Mouse (Mus musculus) embryonic facial prominence, embryonic 15.5 days (tissue): Measurements from ENCODE around the gene Nmt1. TPM values are rescaled to one million over a fixed set of nuclear protein-coding genes. Genes with fewer than 3 reads are reported as not detected.

Experiments
- ATAC-seq: fragments of 200-750 bp; cut with Nextera tagmentation; 2 replicates; pipeline ENCODE4 v1.8.0; 2017; ENCODE audit warnings: low read depth, moderate TSS enrichment; ENCODE audit not compliant: insufficient number of reproducible peaks, low FRiP score, low TSS enrichment
- H3K27ac ChIP-seq: fragments of 300-500 bp; sonication (generic); replicated peaks from 2 replicates; pipeline ENCODE4 v1.5.1; 2015; ENCODE audit warnings: mild to moderate bottlenecking, inconsistent platforms
- H3K27me3 ChIP-seq: fragments of 300-500 bp; sonication (generic); 2 replicates; pipeline ENCODE4 v1.6.1; 2015; ENCODE audit warnings: inconsistent platforms
- H3K36me3 ChIP-seq: fragments of 300-500 bp; sonication (generic); 2 replicates; pipeline ENCODE4 v1.6.1; 2015; ENCODE audit warnings: mild to moderate bottlenecking, inconsistent platforms
- H3K4me1 ChIP-seq: fragments of 300-500 bp; sonication (generic); 2 replicates; pipeline ENCODE4 v1.6.1; 2015; ENCODE audit warnings: inconsistent platforms
- H3K4me2 ChIP-seq: fragments of 300-500 bp; sonication (generic); replicated peaks from 2 replicates; pipeline ENCODE4 v1.6.1; 2015; ENCODE audit warnings: mild to moderate bottlenecking, inconsistent platforms
- H3K4me3 ChIP-seq: fragments of 300-500 bp; sonication (generic); replicated peaks from 2 replicates; pipeline ENCODE4 v1.5.1; 2015; ENCODE audit warnings: mild to moderate bottlenecking, inconsistent platforms
- H3K9ac ChIP-seq: fragments of 300-500 bp; sonication (generic); 2 replicates; pipeline ENCODE4 v1.6.1; 2015; ENCODE audit warnings: inconsistent platforms
- H3K9me3 ChIP-seq: fragments of 300-500 bp; sonication (generic); replicated peaks from 2 replicates; pipeline ENCODE4 v1.6.1; 2016; ENCODE audit warnings: inconsistent platforms
- WGBS: fragments of 180-500 bp; shearing (Covaris S2); methylation state at CpG from one replicate; pipeline ENCODE4 v1.1.7; 2015; 5-methylcytosine and 5-hydroxymethylcytosine counted together
- polyA plus RNA-seq: library from polyadenylated mRNA; unstranded; fragments of >200 nt; fragmentation: Nextera tagmentation; extraction: Ambion mirVana; gene quantifications from 2 replicates; pipeline ENCODE4 v1.2.1, GENCODE M21; 2015

The Nmt1 gene
- polyA plus RNA-seq, 1 experiment from 2014 or later, result 49.5 TPM

DNA sequence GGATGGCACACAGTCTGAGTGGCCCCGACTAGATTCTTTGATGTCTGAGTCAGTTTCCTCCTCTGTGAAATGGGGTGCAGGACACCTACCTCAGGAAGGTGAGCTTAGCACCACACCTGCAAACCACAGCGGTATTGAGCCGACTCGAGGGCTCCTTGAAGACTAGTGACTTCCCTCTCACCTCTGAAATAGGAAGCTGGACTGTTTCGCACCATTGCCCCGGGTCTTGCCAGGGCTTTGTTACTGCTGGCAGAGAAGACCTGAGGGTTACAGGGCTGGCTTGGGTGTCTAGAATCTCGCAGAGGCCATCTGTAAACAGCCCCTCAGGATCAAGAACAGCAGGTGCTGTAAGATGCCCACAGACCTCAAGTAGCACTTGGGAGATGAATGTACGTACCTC lies 72.4 kb downstream of the Nmt1 start:
- Histone ChIP-seq H3K36me3 (no peaks in the 10 kb centered on the region), H3K9me3 (no peaks in the 10 kb centered on the region), H3K4me2 (no peak overlapping the region), H3K4me1 (peaks cover 52% of the 10 kb centered on the region), H3K27ac (no peak overlapping the region), H3K9ac (no peak overlapping the region), H3K27me3 (peaks cover 13% of the 10 kb centered on the region), H3K4me3 (peak overlapping the region; percentile 61; the same call in 1 of the 2 replicates)
- ATAC-seq, result no peak
- WGBS, result 73% methylated on average over 8 of the region's 8 CpGs

DNA sequence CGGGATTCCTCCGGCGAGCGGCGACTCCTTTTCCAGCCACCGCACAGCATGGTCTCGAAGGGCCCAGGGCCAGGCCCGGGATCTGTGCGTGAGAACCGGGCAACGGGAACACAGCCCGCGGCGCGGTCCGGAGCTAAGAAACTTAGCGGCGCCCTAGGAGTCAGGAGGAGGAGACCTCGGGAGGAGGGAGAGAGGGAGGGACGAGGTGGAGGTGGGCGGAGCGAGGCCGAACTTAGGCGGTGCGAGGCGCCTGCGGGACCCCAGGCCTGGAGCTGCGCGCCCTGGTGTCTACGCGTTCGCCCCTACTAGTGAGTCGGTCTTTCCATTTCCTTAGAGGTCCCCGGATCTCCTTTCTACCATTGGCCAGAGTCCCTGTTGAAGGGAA lies 73.5 kb downstream of the Nmt1 start, which contains the start of the genes Plcd3 and Acbd4:
Gene Plcd3, minus strand, starts transcription at position 178 of the 385 bp plus-strand sequence.
Gene Acbd4, plus strand, starts transcription at position 202 of the 385 bp plus-strand sequence.
- Histone ChIP-seq H3K36me3 (no peaks in the 10 kb centered on the region), H3K27me3 (peaks cover 13% of the 10 kb centered on the region), H3K9me3 (no peaks in the 10 kb centered on the region), H3K4me2 (peak within 1 kb of the TSS; percentile 92), H3K4me3 (peak within 1 kb of the TSS; percentile 61), H3K4me1 (peaks cover 52% of the 10 kb centered on the region), H3K27ac (no peak within 1 kb of the TSS; the same call in 1 of the 2 replicates), H3K9ac (peak within 1 kb of the TSS; percentile 39)
- peak; percentile 25; the same call in 1 of the 2 replicates for ATAC-seq
- WGBS, result 0% methylated on average over 34 of the region's 34 CpGs

DNA sequence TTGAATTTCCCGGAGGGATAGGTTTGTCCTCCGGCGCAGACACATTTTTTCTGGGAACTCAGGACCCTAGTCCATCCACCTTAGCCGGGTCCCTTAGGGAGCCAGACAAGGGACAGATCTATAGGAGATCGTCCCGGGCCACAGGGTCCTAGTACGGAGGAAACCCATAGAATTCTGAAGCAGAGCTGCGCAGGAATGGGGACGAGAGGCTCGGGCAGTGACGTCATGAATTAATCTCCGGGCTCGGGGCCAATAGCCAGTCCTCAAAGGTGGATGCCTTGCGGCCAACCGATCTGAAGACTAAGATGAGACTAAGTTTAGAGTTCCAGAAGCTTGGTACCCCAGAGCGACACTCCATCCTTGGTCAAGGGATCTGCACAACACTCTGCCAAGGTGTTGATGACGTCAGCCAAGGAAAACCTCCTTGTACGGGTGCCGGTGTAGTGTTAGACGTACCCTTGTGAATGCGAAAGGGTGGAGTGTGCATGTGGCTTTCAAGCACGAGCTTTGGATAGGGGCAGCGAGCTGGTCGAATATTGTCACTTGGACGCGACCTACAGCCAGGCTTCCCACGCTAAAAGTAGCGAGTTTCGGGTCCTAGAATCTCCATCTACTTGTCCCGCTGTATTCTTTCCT lies 74.0 kb downstream of the Nmt1 start:
- Histone ChIP-seq H3K36me3 (no peaks in the 10 kb centered on the region), H3K4me2 (peak overlapping the region; percentile 92), H3K27ac (no peak overlapping the region; the same call in 1 of the 2 replicates), H3K9ac (peak overlapping the region; percentile 39; the same call in 1 of the 2 replicates), H3K4me3 (peak overlapping the region; percentile 61), H3K4me1 (peaks cover 47% of the 10 kb centered on the region), H3K9me3 (no peaks in the 10 kb centered on the region), H3K27me3 (peaks cover 13% of the 10 kb centered on the region)
- 2% methylated on average over 30 of the region's 30 CpGs for WGBS
- no peak for ATAC-seq

DNA sequence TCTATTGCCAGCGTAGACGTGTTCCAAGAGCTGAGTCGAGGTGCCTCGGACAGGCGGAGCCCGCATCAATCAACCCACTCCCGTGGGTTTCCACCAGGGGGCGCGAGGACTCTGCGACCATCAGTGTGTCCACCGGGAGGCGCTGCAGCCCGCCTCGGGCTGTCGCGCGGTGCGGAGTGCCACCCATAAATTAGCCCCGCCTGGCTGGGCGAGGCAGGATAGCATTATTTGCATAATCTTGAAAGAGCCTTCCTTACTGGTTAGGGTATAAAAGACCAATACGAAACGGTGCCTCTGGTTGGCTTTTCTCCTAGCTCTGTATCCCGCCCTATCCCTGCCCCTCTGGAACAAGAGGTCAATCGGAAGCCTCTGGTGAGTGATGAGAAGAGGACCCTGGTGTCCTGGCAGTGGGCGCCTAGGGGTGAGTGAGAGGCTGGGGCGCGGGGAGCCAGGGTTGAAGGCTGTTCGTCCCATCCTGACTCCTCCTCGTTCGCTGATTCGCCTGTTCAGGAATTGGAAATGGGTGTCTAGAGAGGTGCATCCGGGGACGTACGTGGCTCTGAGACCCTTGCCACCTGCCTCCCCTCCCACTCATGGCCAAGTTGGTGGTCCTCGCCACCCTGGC lies 74.8 kb downstream of the Nmt1 start:
- Histone ChIP-seq H3K4me2 (peak overlapping the region; percentile 92), H3K4me3 (peak overlapping the region; percentile 61), H3K36me3 (no peaks in the 10 kb centered on the region), H3K27me3 (peaks cover 13% of the 10 kb centered on the region), H3K27ac (0 out of 2 replicates have a peak overlapping the region, but pooled peaks have one; percentile 22), H3K9ac (no peak overlapping the region; the same call in 1 of the 2 replicates), H3K9me3 (no peaks in the 10 kb centered on the region), H3K4me1 (peaks cover 38% of the 10 kb centered on the region)
- whole genome bisulfite sequencing, result under 1% methylated on average over 35 of the region's 35 CpGs
- ATAC-seq, result peak; percentile 89

DNA sequence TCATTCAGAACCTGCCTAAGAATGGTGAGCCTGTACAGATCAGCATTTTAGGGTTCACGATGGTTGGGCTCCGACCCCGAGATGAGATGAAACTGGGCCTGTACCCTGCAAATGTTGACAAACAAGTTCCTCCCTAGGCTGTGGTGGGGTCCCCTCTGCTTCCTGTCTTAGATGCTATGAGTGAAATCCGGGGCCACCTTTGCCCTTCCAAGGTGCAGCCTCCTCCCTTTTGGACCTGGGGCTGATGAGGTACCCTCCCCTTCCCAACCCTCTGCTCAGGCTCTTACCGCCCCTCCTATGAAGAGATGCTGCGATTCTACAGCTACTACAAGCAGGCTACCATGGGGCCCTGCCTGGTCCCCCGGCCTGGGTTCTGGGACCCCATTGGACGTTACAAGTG lies 75.6 kb downstream of the Nmt1 start:
- peak overlapping the region; percentile 92 for H3K4me2 ChIP-seq
- H3K4me1 ChIP-seq, result peaks cover 38% of the 10 kb centered on the region
- no peaks in the 10 kb centered on the region for H3K36me3 ChIP-seq
- peaks cover 13% of the 10 kb centered on the region for H3K27me3 ChIP-seq
- no peaks in the 10 kb centered on the region for H3K9me3 ChIP-seq
- H3K9ac ChIP-seq, result no peak overlapping the region
- no peak overlapping the region for H3K27ac ChIP-seq
- 56% methylated on average over 8 of the region's 8 CpGs for WGBS
- ATAC-seq, result no peak
- peak overlapping the region; percentile 61 for H3K4me3 ChIP-seq

DNA sequence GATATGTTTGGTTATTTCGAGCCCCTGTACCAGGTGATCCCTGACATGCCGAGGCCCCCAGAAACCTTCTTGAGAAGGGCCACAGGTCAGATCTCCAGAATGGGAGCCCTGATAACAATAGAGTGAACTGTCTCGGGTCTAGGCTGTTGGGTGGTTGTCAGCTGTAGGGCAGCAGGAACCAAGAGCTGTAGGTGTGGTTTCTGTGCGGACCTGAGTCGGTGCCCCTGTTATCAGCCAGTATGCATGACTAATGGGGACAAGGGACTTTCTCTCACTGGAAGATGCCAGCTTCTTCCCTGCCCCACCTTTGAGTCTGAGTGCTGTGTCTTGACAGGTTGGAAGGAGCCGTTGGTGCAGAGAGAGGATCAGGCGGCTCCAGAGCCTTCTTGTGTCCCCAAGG lies 76.5 kb downstream of the Nmt1 start:
- no peak overlapping the region for H3K4me3 ChIP-seq
- peaks cover 32% of the 10 kb centered on the region for H3K4me1 ChIP-seq
- H3K9ac ChIP-seq, result no peak overlapping the region
- WGBS, result 70% methylated on average over 7 of the region's 7 CpGs
- 0 out of 2 replicates have a peak overlapping the region, but pooled peaks have one; percentile 92 for H3K4me2 ChIP-seq
- ATAC-seq, result no peak
- H3K27me3 ChIP-seq, result peaks cover 11% of the 10 kb centered on the region
- no peaks in the 10 kb centered on the region for H3K36me3 ChIP-seq
- H3K9me3 ChIP-seq, result no peaks in the 10 kb centered on the region
- H3K27ac ChIP-seq, result no peak overlapping the region

DNA sequence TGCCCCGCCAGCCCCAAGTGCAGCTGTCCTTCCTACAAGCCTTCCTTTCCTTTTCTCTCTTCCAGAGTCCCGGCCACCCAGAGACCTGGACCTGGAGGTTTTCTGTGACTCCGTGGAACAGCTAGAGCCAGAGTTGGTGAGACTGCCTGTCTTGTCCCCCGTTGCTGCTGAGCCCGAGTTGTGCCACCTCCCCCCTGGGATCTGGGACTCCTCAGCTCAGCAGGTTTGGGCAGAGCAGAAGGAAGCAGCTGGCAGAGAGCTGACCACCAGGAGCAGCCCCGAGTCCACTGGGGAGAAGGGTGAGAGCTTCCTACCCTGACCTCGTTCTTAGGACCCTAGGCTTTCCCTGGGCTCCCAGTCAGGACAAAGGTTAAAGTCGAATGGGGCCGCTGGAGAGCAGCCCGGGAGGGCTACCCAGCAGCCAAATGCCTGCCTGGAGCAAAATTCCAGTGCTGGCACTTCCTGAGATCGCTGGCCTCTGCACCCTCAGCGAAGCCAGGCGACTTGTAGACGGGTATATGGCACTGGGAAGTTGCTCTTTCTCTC lies 77.3 kb downstream of the Nmt1 start:
- no peak overlapping the region for H3K4me3 ChIP-seq
- H3K4me2 ChIP-seq, result no peak overlapping the region
- H3K27me3 ChIP-seq, result peaks cover 8% of the 10 kb centered on the region
- H3K36me3 ChIP-seq, result no peaks in the 10 kb centered on the region
- no peak for ATAC-seq
- H3K9me3 ChIP-seq, result no peaks in the 10 kb centered on the region
- H3K9ac ChIP-seq, result no peak overlapping the region
- H3K4me1 ChIP-seq, result peaks cover 31% of the 10 kb centered on the region
- 35% methylated on average over 14 of the region's 14 CpGs for WGBS
- no peak overlapping the region for H3K27ac ChIP-seq

DNA sequence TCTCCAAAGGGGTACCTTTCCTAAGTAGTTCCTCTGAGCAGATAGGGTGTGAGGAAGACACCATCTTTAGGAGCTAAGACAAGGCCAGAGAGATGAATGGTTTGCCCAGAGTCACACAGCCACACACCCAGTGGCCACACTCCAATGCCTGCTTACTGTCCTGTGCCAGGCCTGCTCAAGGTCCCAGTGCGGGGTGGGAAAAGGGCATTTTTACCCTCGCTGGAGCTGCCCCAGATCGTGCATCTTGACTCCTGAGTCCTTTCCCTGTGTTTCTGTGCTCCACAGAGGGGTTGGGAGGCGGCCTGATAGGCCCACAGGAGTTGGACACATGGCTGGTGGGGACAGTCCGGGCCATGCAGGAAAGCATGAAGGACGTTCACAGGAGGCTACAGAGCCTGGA lies 77.8 kb downstream of the Nmt1 start:
- Histone ChIP-seq H3K36me3 (no peaks in the 10 kb centered on the region), H3K27me3 (peaks cover 4% of the 10 kb centered on the region; the same call in 1 of the 2 replicates), H3K27ac (no peak overlapping the region), H3K4me2 (no peak overlapping the region), H3K9ac (no peak overlapping the region), H3K4me3 (no peak overlapping the region), H3K9me3 (no peaks in the 10 kb centered on the region), H3K4me1 (peaks cover 28% of the 10 kb centered on the region)
- ATAC-seq, result no peak
- 81% methylated on average over 6 of the region's 6 CpGs for WGBS

DNA sequence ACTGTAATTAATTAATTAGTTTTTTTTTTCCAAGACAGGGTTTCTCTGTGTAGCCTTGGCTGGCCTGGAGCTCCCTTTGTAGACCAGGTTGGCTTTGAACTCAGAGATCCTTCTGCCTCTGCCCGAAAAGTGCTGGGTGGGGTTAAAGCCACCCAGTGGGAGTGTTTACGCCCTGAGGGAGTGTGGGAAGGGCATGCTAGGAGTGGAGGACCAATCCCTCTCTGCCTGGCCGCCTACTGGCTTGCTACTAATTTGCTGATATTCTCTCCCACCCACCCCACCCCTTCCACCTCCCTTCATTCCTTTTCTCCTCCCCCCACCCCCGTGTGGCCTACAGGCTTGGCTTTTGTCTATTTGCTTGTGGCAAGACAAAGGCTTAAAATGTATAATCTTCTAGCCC lies 78.4 kb downstream of the Nmt1 start:
- Histone ChIP-seq H3K9ac (no peak overlapping the region), H3K27ac (no peak overlapping the region), H3K27me3 (no peaks in the 10 kb centered on the region), H3K4me2 (no peak overlapping the region), H3K4me3 (no peak overlapping the region), H3K4me1 (peaks cover 26% of the 10 kb centered on the region), H3K36me3 (no peaks in the 10 kb centered on the region), H3K9me3 (no peaks in the 10 kb centered on the region)
- 64% methylated on average over 4 of the region's 4 CpGs for WGBS
- no peak for ATAC-seq

DNA sequence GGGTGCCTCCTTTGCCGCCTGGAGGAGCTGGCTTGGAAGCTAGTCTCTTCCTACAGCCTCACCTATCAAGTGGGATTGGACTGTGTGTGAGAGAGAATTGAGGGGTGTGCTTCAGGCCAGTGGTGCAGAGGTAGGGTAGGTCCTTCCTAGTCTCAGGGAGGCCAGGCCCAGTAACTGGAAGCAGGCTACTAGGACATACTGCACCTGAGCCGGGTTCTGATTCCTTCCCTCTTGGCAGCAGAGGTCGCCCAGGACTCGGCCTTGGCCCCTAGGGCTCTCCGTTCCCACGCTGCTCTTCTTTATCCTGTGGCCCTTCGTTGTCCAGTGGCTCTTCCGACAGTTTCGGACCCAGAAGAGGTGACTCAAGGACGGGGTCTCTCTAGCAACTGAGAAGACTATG lies 83.3 kb downstream of the Nmt1 start:
- peak overlapping the region; percentile 26; the same call in 1 of the 2 replicates for H3K9ac ChIP-seq
- no peak for ATAC-seq
- peak overlapping the region; percentile 74 for H3K4me2 ChIP-seq
- H3K27ac ChIP-seq, result peak overlapping the region; percentile 90
- peaks cover 36% of the 10 kb centered on the region for H3K4me1 ChIP-seq
- no peaks in the 10 kb centered on the region for H3K27me3 ChIP-seq
- H3K36me3 ChIP-seq, result no peaks in the 10 kb centered on the region
- H3K9me3 ChIP-seq, result no peaks in the 10 kb centered on the region
- WGBS, result 17% methylated on average over 10 of the region's 10 CpGs
- H3K4me3 ChIP-seq, result peak overlapping the region; percentile 46

DNA sequence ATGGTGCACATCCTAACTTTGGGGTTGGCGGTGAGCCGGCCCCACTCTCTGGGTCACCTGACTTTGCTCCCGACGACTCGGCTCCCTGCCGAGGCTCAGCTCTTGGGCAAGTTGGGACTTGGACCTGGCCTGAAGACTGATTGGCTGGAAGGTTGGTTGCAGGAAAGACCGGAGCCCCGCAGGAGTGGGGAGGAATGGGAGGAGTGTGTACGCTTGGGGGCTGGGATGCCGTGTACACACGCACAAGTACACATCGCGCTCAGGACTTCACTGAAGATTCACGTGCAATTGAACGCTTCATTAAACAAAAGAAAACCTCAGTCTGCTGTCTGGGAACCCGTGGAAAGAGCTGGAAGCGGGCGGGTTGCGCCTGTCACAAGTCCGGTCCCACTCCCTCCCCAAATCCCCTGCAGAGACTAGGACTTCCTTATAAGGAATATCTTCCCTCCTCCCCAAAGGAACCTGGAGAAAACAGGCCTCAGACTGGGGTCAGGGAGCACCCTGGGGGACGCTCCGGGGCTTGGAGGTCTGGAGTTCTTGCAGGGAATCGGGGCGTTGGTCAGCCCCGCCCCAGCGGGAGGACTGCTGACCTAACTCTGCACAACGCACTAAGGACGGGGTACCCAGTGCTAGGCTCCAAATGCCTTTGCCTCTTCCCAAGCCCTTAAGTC lies 84.0 kb downstream of the Nmt1 start:
- Histone ChIP-seq H3K9ac (peak overlapping the region; percentile 26), H3K36me3 (no peaks in the 10 kb centered on the region), H3K9me3 (no peaks in the 10 kb centered on the region), H3K4me3 (peak overlapping the region; percentile 46), H3K27ac (peak overlapping the region; percentile 90), H3K4me1 (peaks cover 36% of the 10 kb centered on the region), H3K4me2 (peak overlapping the region; percentile 74), H3K27me3 (no peaks in the 10 kb centered on the region)
- no peak for ATAC-seq
- WGBS, result 1% methylated on average over 28 of the region's 28 CpGs
